Mouse (Mus musculus) ES-Bruce4 (cell line): Measurements from ENCODE around the gene Tmem63c. TPM values are rescaled to one million over a fixed set of nuclear protein-coding genes. Genes with fewer than 3 reads are reported as not detected.

Experiments
- H3K27ac ChIP-seq: 2 replicates; pipeline ENCODE4 v1.5.1; 2012; ENCODE audit warnings: low read length, inconsistent platforms; ENCODE audit not compliant: insufficient read depth
- H3K27me3 ChIP-seq: 2 replicates; pipeline ENCODE4 v1.6.1; 2012; ENCODE audit warnings: mild to moderate bottlenecking, low read length, inconsistent platforms; ENCODE audit not compliant: control insufficient read depth, poor library complexity, insufficient read depth, severe bottlenecking
- H3K36me3 ChIP-seq: 2 replicates; pipeline ENCODE4 v1.6.1; 2012; ENCODE audit warnings: inconsistent platforms, mild to moderate bottlenecking, low read length, moderate library complexity; ENCODE audit not compliant: control insufficient read depth, poor library complexity, insufficient read depth, severe bottlenecking
- H3K4me1 ChIP-seq: one replicate; pipeline ENCODE4 v1.8.1; 2011; ENCODE audit warnings: low read length; ENCODE audit not compliant: control insufficient read depth, insufficient read depth
- H3K4me3 ChIP-seq: 2 replicates; pipeline ENCODE4 v1.5.1; 2011; ENCODE audit warnings: low read depth, mild to moderate bottlenecking, low read length
- H3K9ac ChIP-seq: 2 replicates; pipeline ENCODE4 v1.6.1; 2012; ENCODE audit warnings: low read depth, mild to moderate bottlenecking, inconsistent platforms; ENCODE audit not compliant: poor library complexity, severe bottlenecking
- H3K9me3 ChIP-seq: replicated peaks from 2 replicates; pipeline ENCODE4 v1.6.1; 2012; ENCODE audit warnings: mild to moderate bottlenecking, low read length, inconsistent platforms; ENCODE audit not compliant: control insufficient read depth, poor library complexity, insufficient read depth, severe bottlenecking
- CTCF ChIP-seq: IDR thresholded peaks from one replicate; pipeline ENCODE4 v1.8.1; 2011; ENCODE audit warnings: low read depth, low read length
- EP300 ChIP-seq: IDR thresholded peaks from 2 replicates; pipeline ENCODE4 v1.6.1; 2011; ENCODE audit warnings: low read depth, low read length; ENCODE audit not compliant: insufficient read depth
- POLR2A ChIP-seq: IDR thresholded peaks from one replicate; pipeline ENCODE4 v1.8.1; 2011; ENCODE audit warnings: low read length; ENCODE audit not compliant: insufficient read depth
- polyA plus RNA-seq: library from polyadenylated mRNA; stranded (reverse); fragments of >200 nt; gene quantifications from 2 replicates; pipeline ENCODE4 v1.2.4, GENCODE M21; 2011; ENCODE audit warnings: low read depth; ENCODE audit not compliant: missing spikeins, insufficient read depth, insufficient read length

Gene Tmem63c
- polyA plus RNA-seq, 1 experiment = 0.99 TPM

- TF ChIP-seq EP300 = no peak
- no peak for TF ChIP-seq POLR2A
- TF ChIP-seq CTCF = no peak
- H3K36me3 ChIP-seq = no peaks in the 10 kb centered on the region
- no peak overlapping the region for H3K27ac ChIP-seq
- no peak overlapping the region for H3K9ac ChIP-seq
- H3K9me3 ChIP-seq = no peaks in the 10 kb centered on the region
- H3K27me3 ChIP-seq = no peaks in the 10 kb centered on the region
- H3K4me1 ChIP-seq = no peaks in the 10 kb centered on the region
- H3K4me3 ChIP-seq = no peak overlapping the region
Observed at GRCm38 (mm10) chr12:87138342-87138701, 117.2 kb downstream of the Tmem63c start.

GRCm38 (mm10) chr12:87138768-87139167 lies 117.6 kb downstream of the Tmem63c start:
- H3K4me3 ChIP-seq = no peak overlapping the region
- H3K9me3 ChIP-seq = no peaks in the 10 kb centered on the region
- no peaks in the 10 kb centered on the region for H3K27me3 ChIP-seq
- H3K9ac ChIP-seq = no peak overlapping the region
- H3K4me1 ChIP-seq = no peaks in the 10 kb centered on the region
- no peak overlapping the region for H3K27ac ChIP-seq
- no peaks in the 10 kb centered on the region for H3K36me3 ChIP-seq
- TF ChIP-seq EP300 (no peak), CTCF (no peak), POLR2A (no peak)

Other genes with a start within 250 kb of the Tmem63c start
- gene Irf2bpl, start 136.5 kb upstream of the Tmem63c start, polyA plus RNA-seq = 37.9 and 40.3 TPM in 2 replicates
- gene Cipc, start 74.3 kb upstream of the Tmem63c start, polyA plus RNA-seq = 21.2 and 23.5 TPM in 2 replicates
- not detected in 2 replicates for gene Zdhhc22, start 30.9 kb upstream of the Tmem63c start, polyA plus RNA-seq
- gene Ngb, start 81.2 kb downstream of the Tmem63c start, polyA plus RNA-seq = 0.37 and 0.41 TPM in 2 replicates
- gene Gstz1, start 125.8 kb downstream of the Tmem63c start, polyA plus RNA-seq = 34.2 and 40.5 TPM in 2 replicates
- 12.9 and 15.8 TPM in 2 replicates for gene Pomt2, start 126.6 kb downstream of the Tmem63c start, polyA plus RNA-seq
- gene Samd15, start 178.4 kb downstream of the Tmem63c start, polyA plus RNA-seq = 0.44 TPM in 1 of 2 replicates, not detected in the other
- 13.0 and 13.4 TPM in 2 replicates for gene Tmed8, start 179.1 kb downstream of the Tmem63c start, polyA plus RNA-seq
- gene Noxred1, start 217.4 kb downstream of the Tmem63c start, polyA plus RNA-seq = 4.8 and 6.1 TPM in 2 replicates
- 31.0 and 33.8 TPM in 2 replicates for gene Vipas39, start 244.9 kb downstream of the Tmem63c start, polyA plus RNA-seq
- gene Ahsa1, start 245.1 kb downstream of the Tmem63c start, polyA plus RNA-seq = 195 and 198 TPM in 2 replicates